Mouse (Mus musculus) CH12.LX (cell line): ENCODE data around the gene Zfp523. TPM values are rescaled to one million over a fixed set of nuclear protein-coding genes. Genes with fewer than 3 reads are reported as not detected.

Experiments
- DNase-seq: peaks from one replicate; pipeline ENCODE4 v3.0.0-alpha.2; 2013; ENCODE audit errors: extremely low read depth
- H3K27ac ChIP-seq: 2 replicates; pipeline ENCODE4 v1.5.1; 2012; ENCODE audit warnings: low read depth, mild to moderate bottlenecking, control low read depth, moderate library complexity; ENCODE audit not compliant: insufficient read depth
- H3K27me3 ChIP-seq: replicated peaks from 2 replicates; pipeline ENCODE3; 2012; ENCODE audit warnings: inconsistent platforms
- H3K36me3 ChIP-seq, 2 experiments: replicated peaks in 1 of 2; 2 replicates each; pipeline versions ENCODE3 to v1.6.1; 2012; ENCODE audit warnings: inconsistent platforms in 1 of 2, low read length in 1 of 2, mild to moderate bottlenecking in 1 of 2, mixed read lengths in 1 of 2, moderate library complexity in 1 of 2; ENCODE audit not compliant: control insufficient read depth in 1 of 2, insufficient read depth in 1 of 2
- H3K4me1 ChIP-seq, 2 experiments: 2 replicates each; pipeline ENCODE4 v1.6.1; 2012; ENCODE audit warnings: inconsistent platforms in 1 of 2, moderate library complexity in 1 of 2; ENCODE audit not compliant: insufficient read depth in 2 of 2, control insufficient read depth in 1 of 2
- H3K4me2 ChIP-seq: 2 replicates; pipeline ENCODE4 v1.6.1; 2012; ENCODE audit warnings: low read depth, mild to moderate bottlenecking, control low read depth; ENCODE audit not compliant: poor library complexity, insufficient read depth, severe bottlenecking
- H3K4me3 ChIP-seq, 3 experiments: fragments of 150-350 bp in 1 of 3; sonication (generic) in 1 of 3; replicated peaks in 1 of 3; 2 replicates each; pipeline versions ENCODE3 to v1.5.1; 2011 to 2012; ENCODE audit warnings: low read depth in 2 of 3, low read length in 2 of 3, mild to moderate bottlenecking in 2 of 3, moderate library complexity in 2 of 3, control low read depth in 1 of 3, improper control_type of control experiment in 1 of 3, inconsistent platforms in 1 of 3, mixed read lengths in 1 of 3; ENCODE audit not compliant: poor library complexity in 1 of 3
- H3K79me2 ChIP-seq: replicated peaks from 2 replicates; pipeline ENCODE4 v1.6.1; 2012; ENCODE audit warnings: mild to moderate bottlenecking, moderate library complexity; ENCODE audit not compliant: control insufficient read depth, poor library complexity, insufficient read depth, severe bottlenecking; ENCODE audit errors: extremely low read depth
- H3K9ac ChIP-seq: 2 replicates; pipeline ENCODE4 v1.6.1; 2012; ENCODE audit warnings: low read depth, mild to moderate bottlenecking, control low read depth, moderate library complexity; ENCODE audit not compliant: insufficient read depth
- H3K9me3 ChIP-seq: replicated peaks from 2 replicates; pipeline ENCODE3; 2012; ENCODE audit warnings: low read length, inconsistent platforms, mixed read lengths
- BHLHE40 ChIP-seq: IDR thresholded peaks from 2 replicates; pipeline ENCODE4 v1.6.1; 2011; ENCODE audit warnings: mild to moderate bottlenecking, low read depth, low read length, improper control_type of control experiment
- CHD1 ChIP-seq: IDR thresholded peaks from 2 replicates; pipeline ENCODE4 v1.6.1; 2012; ENCODE audit warnings: low read depth, low read length, improper control_type of control experiment, inconsistent platforms
- CHD2 ChIP-seq: IDR thresholded peaks from 2 replicates; pipeline ENCODE4 v1.6.1; 2011; ENCODE audit warnings: low read length, improper control_type of control experiment
- EP300 ChIP-seq: IDR thresholded peaks from 2 replicates; pipeline ENCODE4 v1.6.1; 2011; ENCODE audit warnings: low read length, improper control_type of control experiment
- ETS1 ChIP-seq: conservative IDR thresholded peaks from 2 replicates; pipeline ENCODE4 v1.6.1; 2012; ENCODE audit warnings: low read depth, mild to moderate bottlenecking, inconsistent platforms, low read length, improper control_type of control experiment, moderate library complexity
- HCFC1 ChIP-seq: IDR thresholded peaks from 2 replicates; pipeline ENCODE4 v1.6.1; 2012; ENCODE audit warnings: low read depth, mild to moderate bottlenecking, inconsistent platforms, low read length, improper control_type of control experiment
- IRF4 ChIP-seq: IDR thresholded peaks from 2 replicates; pipeline ENCODE4 v1.6.1; 2014; ENCODE audit warnings: low read depth, mild to moderate bottlenecking, inconsistent platforms, low read length, improper control_type of control experiment
- JUN ChIP-seq: IDR thresholded peaks from 2 replicates; pipeline ENCODE4 v1.6.1; 2011; ENCODE audit warnings: low read depth, mild to moderate bottlenecking, low read length, improper control_type of control experiment, moderate library complexity; ENCODE audit not compliant: insufficient read depth
- JUND ChIP-seq: conservative IDR thresholded peaks from 2 replicates; pipeline ENCODE4 v1.6.1; 2011; ENCODE audit warnings: low read depth, low read length, improper control_type of control experiment
- MAZ ChIP-seq: IDR thresholded peaks from 2 replicates; pipeline ENCODE4 v1.6.1; 2012; ENCODE audit warnings: low read depth, mild to moderate bottlenecking, inconsistent platforms, low read length, improper control_type of control experiment, moderate library complexity
- MXI1 ChIP-seq: IDR thresholded peaks from 2 replicates; pipeline ENCODE4 v1.6.1; 2011; ENCODE audit warnings: mild to moderate bottlenecking, low read depth, low read length, improper control_type of control experiment
- NELFE ChIP-seq: IDR thresholded peaks from 2 replicates; pipeline ENCODE4 v1.6.1; 2011; ENCODE audit warnings: low read depth, low read length, improper control_type of control experiment
- NRF1 ChIP-seq: IDR thresholded peaks from 2 replicates; pipeline ENCODE4 v1.6.1; 2014; ENCODE audit warnings: low read depth, mild to moderate bottlenecking, inconsistent platforms, low read length, improper control_type of control experiment, moderate library complexity
- PAX5 ChIP-seq: IDR thresholded peaks from 2 replicates; pipeline ENCODE4 v1.6.1; 2012; ENCODE audit warnings: low read length, inconsistent platforms, mixed read lengths
- POLR2A ChIP-seq: IDR thresholded peaks from 2 replicates; pipeline ENCODE4 v1.6.1; 2011; ENCODE audit warnings: low read depth, mild to moderate bottlenecking, improper control_type of control experiment, low read length
- POLR2AphosphoS2 ChIP-seq: IDR thresholded peaks from 2 replicates; pipeline ENCODE4 v1.6.1; 2011; ENCODE audit warnings: low read depth, low read length, improper control_type of control experiment
- RAD21 ChIP-seq: IDR thresholded peaks from 2 replicates; pipeline ENCODE4 v1.6.1; 2011; ENCODE audit warnings: low read depth, mild to moderate bottlenecking, low read length, improper control_type of control experiment, moderate library complexity
- USF1 ChIP-seq: IDR thresholded peaks from 2 replicates; pipeline ENCODE4 v1.6.1; 2014; ENCODE audit warnings: low read depth, mild to moderate bottlenecking, inconsistent platforms, low read length, improper control_type of control experiment
- ZC3H11A ChIP-seq: IDR thresholded peaks from 2 replicates; pipeline ENCODE4 v1.6.1; 2012; ENCODE audit warnings: low read depth, mild to moderate bottlenecking, inconsistent platforms, low read length, improper control_type of control experiment
- ZKSCAN1 ChIP-seq: IDR thresholded peaks from 2 replicates; pipeline ENCODE4 v1.6.1; 2012; ENCODE audit warnings: low read depth, inconsistent platforms, low read length, improper control_type of control experiment, borderline replicate concordance
- ZMIZ1 ChIP-seq: IDR thresholded peaks from 2 replicates; pipeline ENCODE4 v1.6.1; 2012; ENCODE audit warnings: low read depth, mild to moderate bottlenecking, inconsistent platforms, low read length, improper control_type of control experiment
- dilution Hi-C: fragments of 300-500 bp; cut with MboI; formaldehyde crosslinking; loops from 2 replicates; pipeline ENCODE4 v1.14.3; 2020; ENCODE audit warnings: low sequenced_read_pairs; ENCODE audit not compliant: extremely low pct_unique_long_range_greater_than_20kb, extremely low pct_ligation_motif_present
- in situ Hi-C: fragments of 300-500 bp; cut with MboI; formaldehyde crosslinking; loops from 3 replicates; pipeline ENCODE4 v1.14.3; 2019; ENCODE audit warnings: low sequenced_read_pairs, low pct_ligation_motif_present, low pct_unique_long_range_greater_than_20kb, mixed read lengths
- polyA plus RNA-seq: library from polyadenylated mRNA; unstranded; fragments of >175 nt; gene quantifications from 2 replicates; pipeline ENCODE4 v1.2.1, GENCODE M21; 2012; ENCODE audit warnings: low read depth; ENCODE audit not compliant: insufficient read length
- total RNA-seq, 2 experiments: library from RNA; depleted of rRNA; stranded (reverse); fragments of 300-350 nt in 1 of 2; fragments of >200 nt in 1 of 2; gene quantifications; 2 replicates each; pipeline ENCODE4 v1.2.3; 2012 to 2014

The Zfp523 gene
- total and polyA plus RNA-seq, 3 experiments = 2.5 to 14.7 (median 10.1) TPM

DNA sequence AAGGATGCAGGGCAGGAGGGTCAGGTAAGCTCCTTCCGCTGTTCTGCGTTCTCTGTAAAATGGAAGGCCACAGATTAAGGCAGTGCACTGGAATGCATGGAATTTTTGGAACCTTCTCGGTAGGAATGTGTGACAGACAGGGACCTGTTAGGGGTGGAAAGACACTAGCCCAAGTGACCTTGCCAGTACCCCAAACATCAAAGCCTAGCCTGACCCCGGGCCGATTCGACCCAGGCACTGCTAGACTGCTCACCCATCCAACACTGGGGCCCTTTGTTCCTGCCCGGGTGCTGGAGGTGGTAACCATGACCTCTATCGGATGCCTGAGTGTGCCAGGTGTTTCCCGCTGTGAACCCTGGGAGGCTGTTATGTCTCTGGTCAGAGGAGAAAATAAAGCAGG lies 38.2 kb upstream of the Zfp523 start:
- no peak for TF ChIP-seq MAZ
- no peak for TF ChIP-seq RAD21
- no peak for TF ChIP-seq CHD1
- no peak for TF ChIP-seq EP300
- TF ChIP-seq USF1 = no peak
- no peak for TF ChIP-seq ZMIZ1
- TF ChIP-seq JUND = no peak
- Histone ChIP-seq H3K4me2 (no peak overlapping the region), H3K4me1 (peaks cover under 1 to 9% of the 10 kb centered on the region in 2 experiments; a peak in 3 of 4 replicates), H3K9me3 (peaks cover 3% of the 10 kb centered on the region), H3K27me3 (peaks cover 89% of the 10 kb centered on the region), H3K79me2 (no peaks in the 10 kb centered on the region), H3K36me3 (no peaks in the 10 kb centered on the region), H3K9ac (no peak overlapping the region), H3K4me3 (no peak overlapping the region), H3K27ac (no peak overlapping the region)
- DNase-seq = no peak
- in situ Hi-C loops (no loop called here), dilution Hi-C loops (no loop called here)

DNA sequence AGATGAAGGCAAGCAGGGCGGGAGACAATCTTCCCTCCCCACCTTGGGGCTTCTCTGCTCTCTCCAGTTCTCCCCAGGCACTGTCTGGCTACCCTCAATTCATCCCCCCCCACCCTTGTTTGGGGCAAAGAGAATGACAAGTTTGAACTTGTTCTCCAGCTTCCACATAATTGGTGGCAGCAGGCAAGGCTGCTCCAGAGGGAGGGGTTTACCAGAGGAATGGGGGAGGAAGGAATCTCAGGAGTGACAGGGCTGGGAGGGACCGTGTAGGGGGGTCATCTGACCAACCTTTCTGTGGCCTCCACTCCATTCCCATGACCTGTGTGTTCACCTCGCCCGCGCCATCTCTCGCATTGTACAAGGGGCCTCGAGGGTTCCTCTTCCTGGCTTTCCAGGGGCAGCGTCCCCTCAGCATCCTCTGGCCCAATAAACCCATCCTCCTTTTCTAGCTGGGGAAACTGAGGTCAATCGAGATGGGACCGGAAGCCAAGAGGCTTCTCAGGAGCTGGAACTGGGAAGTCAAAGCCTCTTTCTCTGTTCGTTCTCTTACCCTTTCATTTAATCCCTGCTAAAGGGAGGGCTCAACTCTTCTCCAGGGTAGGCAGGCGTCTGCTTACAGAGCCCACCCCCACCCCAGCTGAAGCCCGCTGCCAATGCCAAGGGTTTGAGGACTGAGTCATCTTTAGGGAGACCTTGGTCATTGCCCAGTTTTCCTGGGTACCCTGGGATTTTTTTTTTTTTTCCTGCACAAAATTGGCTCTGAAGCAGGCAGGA lies 36.3 kb upstream of the Zfp523 start:
- Histone ChIP-seq H3K36me3 (no peaks in the 10 kb centered on the region), H3K79me2 (no peaks in the 10 kb centered on the region), H3K4me2 (no peak overlapping the region), H3K9ac (no peak overlapping the region), H3K4me1 (peaks cover 6 to 18% of the 10 kb centered on the region in 2 experiments), H3K27ac (no peak overlapping the region), H3K4me3 (no peak overlapping the region), H3K27me3 (peaks cover 87% of the 10 kb centered on the region), H3K9me3 (peaks cover 3% of the 10 kb centered on the region)
- no peak for TF ChIP-seq JUN
- TF ChIP-seq POLR2A = no peak
- TF ChIP-seq MXI1 = no peak
- TF ChIP-seq POLR2AphosphoS2 = no peak
- no peak for TF ChIP-seq PAX5
- TF ChIP-seq ZKSCAN1 = no peak
- in situ Hi-C loops (no loop called here), dilution Hi-C loops (no loop called here)
- no peak for DNase-seq

DNA sequence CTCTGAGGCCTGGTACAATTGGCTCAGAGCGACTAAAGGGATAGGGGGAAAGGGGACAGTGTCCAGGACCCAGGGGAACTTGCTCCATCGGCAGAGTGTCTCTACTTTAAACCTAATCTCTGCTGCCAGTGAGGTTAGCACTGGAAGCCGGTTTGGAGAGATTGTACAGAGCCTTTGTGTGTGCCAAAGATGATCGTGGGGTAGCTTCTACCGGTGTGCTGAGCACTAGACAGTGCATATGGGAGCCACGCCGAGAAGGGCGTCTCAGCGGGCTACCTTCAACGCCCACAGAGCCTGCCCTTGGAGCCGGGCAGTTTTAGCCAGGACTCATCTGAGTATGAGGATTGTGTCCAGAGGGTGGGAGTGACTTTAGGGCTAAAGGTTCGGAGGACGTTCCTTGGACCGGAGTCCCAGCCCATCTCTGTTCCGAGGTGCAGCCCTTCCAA lies 35.7 kb upstream of the Zfp523 start:
- no peak for TF ChIP-seq NRF1
- no peak for TF ChIP-seq IRF4
- no peak for TF ChIP-seq ZC3H11A
- no peak for TF ChIP-seq NELFE
- TF ChIP-seq BHLHE40 = no peak
- no peak for TF ChIP-seq ETS1
- no peak for TF ChIP-seq CHD2
- TF ChIP-seq HCFC1 = no peak
- Histone ChIP-seq H3K4me2 (no peak overlapping the region), H3K4me3 (no peak overlapping the region), H3K79me2 (no peaks in the 10 kb centered on the region), H3K4me1 (peaks cover 8 to 22% of the 10 kb centered on the region in 2 experiments), H3K27ac (no peak overlapping the region), H3K9me3 (peaks cover 3% of the 10 kb centered on the region), H3K36me3 (no peaks in the 10 kb centered on the region), H3K27me3 (peaks cover 88% of the 10 kb centered on the region), H3K9ac (no peak overlapping the region)
- in situ Hi-C loops (no loop called here), dilution Hi-C loops (no loop called here)
- DNase-seq = no peak
